Mouse (Mus musculus) thymus, postnatal 14 days (tissue): ENCODE results near the gene Prdm16.

Source experiments
- DNase-seq: peaks from one replicate; pipeline ENCODE4 v3.0.0; 2021

Prdm16 gene

GRCm38 (mm10) chr4:154410559-154410958 is 226.1 kb downstream of the Prdm16 start:
- no peak for DNase-seq

- DNase-seq: no peak
Measured at GRCm38 (mm10) chr4:154409841-154410240, 226.8 kb downstream of the Prdm16 start.

GRCm38 (mm10) chr4:154409237-154409721 is 227.4 kb downstream of the Prdm16 start:
- no peak for DNase-seq

GRCm38 (mm10) chr4:154402948-154403347 is 233.7 kb downstream of the Prdm16 start:
- DNase-seq: no peak

DNA sequence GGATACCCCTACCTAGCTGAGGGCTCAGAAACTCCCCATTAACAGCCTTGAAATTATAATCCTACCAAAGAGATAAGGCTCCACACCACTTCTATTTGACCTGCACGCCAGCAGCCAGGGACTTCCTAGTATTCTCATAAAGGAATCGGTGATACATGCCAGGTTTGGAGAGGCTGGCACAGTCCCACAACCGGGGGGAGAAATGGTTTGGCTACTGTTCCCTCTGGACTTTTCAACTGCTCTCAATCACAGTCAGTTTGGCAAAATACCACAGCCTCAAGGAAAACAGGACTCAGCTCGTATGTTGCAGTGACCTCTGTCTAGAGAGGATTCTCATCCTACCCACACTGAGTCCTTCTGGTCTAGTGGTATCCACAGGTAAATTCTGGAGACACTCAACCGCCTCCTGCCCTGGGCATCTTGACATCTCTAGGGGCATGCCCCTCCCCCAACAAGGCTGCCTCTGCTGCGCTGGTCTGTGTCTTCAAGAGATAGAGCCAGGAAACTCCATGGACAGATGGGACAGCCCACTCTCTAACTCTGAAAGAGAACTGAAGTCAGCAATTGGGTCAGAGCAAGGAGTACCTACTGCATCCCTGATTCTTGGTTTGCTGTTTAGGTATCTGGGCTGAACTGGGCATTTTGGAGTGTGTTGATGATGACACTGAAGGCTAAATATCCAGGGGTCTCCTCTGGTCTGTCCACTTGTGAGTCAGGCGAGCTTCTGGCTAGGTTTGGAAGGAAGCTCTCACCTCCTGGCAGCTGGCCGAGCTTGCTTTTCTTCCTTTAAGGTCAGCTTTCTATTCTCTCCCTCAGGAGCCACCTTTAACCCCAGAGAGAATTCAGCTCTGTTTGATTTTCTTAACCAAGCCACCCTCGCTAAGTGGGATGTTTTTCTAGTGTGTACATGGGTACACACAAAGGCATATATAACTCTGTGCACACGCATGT is 234.4 kb downstream of the Prdm16 start:
- no peak for DNase-seq

DNA sequence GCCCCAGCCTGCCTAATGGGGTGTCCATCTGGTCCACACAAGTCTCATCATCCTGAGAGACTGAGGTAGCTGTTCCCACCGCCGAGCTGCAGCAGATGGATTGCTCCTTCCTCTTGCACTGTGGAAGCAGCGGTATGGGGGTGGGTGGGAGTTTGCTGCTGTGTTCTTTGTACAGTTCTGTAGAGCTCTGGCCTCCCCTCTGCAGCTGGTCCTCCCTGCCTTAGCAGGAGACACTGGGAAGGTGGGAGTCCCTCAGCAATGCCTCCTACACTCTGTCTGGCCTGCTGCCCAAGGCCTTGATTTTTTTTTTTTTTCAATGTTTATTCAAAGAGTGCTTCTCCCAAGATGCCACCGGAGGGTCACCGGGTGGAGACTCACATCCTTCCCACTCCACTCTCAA is 235.3 kb downstream of the Prdm16 start:
- DNase-seq: no peak

GRCm38 (mm10) chr4:154400256-154401171 is 236.2 kb downstream of the Prdm16 start:
- DNase-seq: no peak

GRCm38 (mm10) chr4:154399634-154400033 is 237.0 kb downstream of the Prdm16 start:
- no peak for DNase-seq

- no peak for DNase-seq
Measured at GRCm38 (mm10) chr4:154396652-154397301, 239.9 kb downstream of the Prdm16 start.

DNA sequence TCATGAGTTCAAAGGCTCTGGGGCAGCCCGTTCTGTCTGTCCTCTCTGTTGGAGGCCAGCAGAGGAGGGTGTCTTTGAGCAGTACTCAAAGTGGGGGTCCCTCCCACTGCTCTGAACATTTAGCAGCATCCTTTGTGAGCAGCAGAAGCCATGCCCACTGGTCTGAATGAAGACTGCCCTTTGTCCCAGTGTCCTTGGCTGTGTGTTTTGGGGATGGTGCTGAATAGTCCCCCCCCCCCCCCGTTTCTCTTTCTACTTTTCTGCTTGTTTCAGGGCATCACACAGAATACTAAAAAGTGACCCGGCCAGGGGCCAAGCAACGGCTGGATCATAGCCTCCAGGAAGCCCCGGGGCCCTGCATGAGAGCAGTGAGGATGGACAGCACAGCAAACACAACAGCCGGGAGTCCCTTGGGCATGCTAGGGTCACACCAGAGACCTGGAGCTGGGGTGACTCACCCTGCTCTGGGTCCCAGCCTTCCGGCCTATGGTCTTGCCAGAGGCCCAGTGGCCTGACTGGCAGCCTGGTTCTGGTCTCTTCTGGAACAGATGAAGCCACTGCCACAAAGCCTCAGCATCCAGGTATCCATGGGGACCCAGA is 242.4 kb downstream of the Prdm16 start:
- no peak for DNase-seq

DNA sequence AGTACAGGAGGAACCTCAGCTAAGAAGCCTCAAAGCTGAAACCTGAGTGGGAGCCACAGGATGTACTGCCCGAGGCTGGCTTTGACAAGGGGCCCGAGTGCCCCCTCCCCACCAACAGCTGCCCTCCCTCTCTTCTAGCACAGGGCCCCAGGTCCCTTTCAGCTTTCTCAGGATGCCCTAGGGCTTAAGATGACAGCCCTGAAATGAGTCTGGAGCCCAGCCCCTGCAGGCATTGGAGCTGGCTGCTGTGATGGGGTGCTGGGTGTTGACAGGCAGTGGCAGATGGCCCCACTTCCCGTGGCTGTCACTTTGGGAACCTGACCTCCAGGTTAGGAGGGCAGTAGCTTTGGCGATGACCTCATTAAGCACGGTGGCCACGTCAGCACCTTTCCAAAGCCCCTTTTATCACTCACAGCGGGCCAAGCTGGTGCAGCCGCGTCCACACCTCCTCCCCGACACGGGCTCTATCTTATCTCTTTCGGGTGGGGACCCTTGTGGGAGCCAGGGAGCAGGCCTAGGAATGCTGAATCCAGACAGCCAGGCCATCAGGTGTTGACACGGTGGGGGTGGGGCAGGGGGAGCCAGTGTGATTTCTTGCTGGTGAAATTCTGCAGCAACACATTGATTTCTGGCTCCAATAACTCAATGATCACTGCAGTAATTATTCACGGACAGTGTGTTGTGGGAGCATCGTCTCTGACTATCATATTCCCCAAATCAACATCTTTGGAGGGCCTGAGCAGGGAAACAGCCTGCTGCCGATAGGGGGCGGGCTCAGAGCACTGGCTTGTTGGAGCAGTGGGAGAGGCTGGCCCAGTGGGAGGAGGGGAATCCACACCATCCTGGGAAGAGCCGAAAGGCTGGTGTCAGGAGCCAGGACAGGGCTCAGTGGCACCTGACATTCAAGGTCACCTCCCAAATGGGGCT is 243.2 kb downstream of the Prdm16 start:
- DNase-seq: no peak

DNA sequence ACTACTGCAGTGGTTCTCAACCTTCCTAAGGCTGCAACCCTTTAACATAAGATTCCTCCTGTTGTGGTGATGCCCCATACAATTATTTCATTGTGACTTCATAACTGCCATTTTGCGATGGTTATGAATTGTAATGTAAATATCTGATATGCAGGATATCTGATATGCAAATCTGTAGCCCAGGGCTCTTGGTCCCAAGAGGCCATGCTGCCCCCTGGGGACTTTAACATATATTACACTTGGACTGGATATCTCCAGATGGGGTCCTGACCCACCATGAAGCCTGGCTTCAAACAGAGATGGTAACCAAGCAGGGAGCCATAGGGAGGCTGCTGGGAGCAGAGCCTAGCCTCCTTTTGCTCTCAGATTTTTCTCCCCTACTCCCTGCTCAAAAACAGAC is 244.0 kb downstream of the Prdm16 start:
- DNase-seq: peak; percentile 9

GRCm38 (mm10) chr4:154390333-154391080 is 246.2 kb downstream of the Prdm16 start:
- DNase-seq: no peak

GRCm38 (mm10) chr4:154389641-154390040 is 247.0 kb downstream of the Prdm16 start:
- DNase-seq: no peak

GRCm38 (mm10) chr4:154386810-154387209 is 249.9 kb downstream of the Prdm16 start:
- no peak for DNase-seq

DNA sequence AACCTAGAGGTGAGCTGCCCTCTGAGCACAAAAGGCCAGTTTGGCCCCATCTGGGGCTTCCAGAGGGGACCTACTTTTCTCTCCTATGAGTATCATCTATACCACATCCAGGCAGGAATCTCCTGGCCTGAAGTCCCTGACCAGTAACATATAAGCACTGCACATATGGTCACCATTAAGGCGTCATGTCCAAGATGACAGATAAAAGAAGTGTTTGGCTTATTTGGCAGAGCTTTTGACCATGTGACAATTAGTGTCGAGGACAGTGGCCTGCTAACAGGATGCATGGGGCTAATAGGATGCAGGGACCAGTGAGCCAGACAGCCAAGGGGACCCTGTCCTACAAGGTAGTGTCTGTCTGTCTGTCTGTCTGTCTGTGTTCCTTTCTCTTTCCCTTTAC is 250.8 kb downstream of the Prdm16 start:
- no peak for DNase-seq

DNA sequence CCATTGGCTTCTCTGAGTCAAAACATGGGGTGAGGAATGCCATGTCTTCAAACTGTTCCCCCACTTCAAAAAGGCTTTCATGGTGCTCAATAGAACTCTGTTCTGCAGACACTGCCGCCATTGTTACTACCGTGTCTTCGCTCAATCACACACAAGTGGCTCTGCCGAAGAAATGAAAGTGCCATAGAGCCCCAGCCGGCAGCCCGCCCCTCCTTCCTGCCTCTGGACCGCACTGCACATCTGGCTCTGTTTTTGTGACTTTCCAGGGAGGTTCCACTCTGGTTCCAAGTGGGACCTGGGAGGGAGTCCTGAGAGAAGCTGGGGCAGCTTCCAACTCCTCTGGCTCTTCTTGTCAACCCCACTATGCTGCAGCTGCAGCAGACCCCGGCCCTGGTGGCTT is 251.5 kb downstream of the Prdm16 start:
- no peak for DNase-seq

DNA sequence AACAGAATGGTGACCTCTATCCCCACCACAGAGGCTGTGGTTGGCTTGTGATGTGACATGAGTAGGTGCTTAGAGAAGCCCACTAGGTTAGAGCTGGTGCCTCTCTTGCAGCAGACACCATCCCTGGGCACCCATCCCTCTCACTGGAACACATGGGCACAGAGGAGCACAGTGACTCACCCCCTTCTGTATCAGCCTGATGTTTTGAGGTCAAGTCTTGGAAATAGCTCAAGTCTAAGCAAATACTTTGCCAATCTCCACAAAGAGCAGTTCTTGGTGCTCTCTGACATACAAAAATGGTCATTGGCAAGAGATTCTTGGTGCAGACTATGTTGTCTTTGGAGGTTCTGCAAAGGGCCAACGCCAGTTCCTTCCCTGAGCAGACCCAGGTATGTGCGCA is 257.8 kb downstream of the Prdm16 start:
- no peak for DNase-seq

GRCm38 (mm10) chr4:154375939-154376625 is 260.6 kb downstream of the Prdm16 start:
- peak; percentile 52 for DNase-seq
